Mouse (Mus musculus): ENCODE data around the gene Hsdl2.

DNA sequence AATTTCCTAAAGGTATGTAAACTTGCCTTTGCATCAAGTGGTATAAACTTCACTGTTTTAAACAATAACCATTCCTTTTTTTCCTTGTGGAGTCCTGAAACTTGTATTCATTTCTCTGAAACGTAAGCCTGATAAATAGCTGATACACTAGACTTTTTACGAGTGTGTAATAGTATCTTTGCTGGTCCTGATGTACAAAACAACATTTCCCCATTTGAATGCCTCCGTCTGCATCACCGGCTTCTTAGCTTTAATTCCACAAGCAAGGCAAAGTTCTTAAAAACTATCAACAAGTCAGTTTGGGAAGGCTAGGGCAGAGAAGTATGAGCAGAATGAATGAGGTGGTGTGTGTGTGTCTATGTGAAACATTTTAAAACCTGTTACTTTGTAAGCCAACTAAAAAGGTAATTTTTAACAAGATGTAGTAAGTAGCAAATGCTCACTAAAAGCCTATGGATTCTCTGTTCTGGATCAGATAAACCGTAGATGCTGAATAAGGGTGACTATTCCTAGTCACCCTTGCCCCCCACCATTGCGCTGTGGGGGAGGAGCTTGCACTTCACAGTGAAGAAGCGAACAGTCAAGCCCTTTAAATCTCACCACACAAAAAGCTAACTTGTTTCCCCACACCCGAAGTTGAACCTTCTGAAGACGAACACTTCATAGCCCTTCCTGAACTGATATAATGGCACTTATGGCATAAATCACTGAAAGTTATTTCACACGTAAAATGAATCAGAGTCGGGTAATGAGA, 34.0 kb upstream of the Hsdl2 start:
- no peak for TF ChIP-seq CTCF (IDR thresholded peaks at IDR 0.05; ENCODE audit: borderline replicate concordance, control insufficient read depth, extremely low read depth, insufficient read depth, low read length, poor library complexity)
- no peak for TF ChIP-seq POLR2A (IDR thresholded peaks at IDR 0.05; ENCODE audit: control insufficient read depth, extremely low read depth, insufficient read depth, low read length, poor library complexity)

All from thymus, adult 2 months (tissue).